Mouse (Mus musculus) ovary, adult 18-20 months (tissue): ENCODE measurements around the gene Sirt7.

Source experiments
- DNase-seq: peaks from one replicate; pipeline ENCODE4 v3.0.0; 2022; ENCODE audit warnings: low spot score, mixed read lengths

Sirt7 gene

DNA sequence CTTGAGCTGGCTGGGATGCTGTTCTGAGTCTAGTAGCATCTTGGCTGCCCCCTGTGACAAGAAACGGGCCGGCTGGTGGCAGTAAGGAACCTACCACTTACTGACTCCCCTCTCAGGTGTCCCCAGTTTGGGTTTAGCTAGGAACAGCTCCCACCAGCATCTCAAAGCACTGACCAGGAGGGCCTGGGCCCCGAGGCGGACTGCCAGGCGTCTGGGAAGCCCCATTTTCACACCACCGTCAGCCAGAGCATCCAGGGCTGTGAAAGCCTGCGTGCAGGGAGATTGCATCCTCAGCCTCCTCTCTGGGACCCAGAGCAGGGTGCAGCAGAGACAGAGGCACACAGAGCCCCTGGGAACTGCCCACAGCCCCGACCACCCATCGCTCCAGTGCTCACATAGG is 16.2 kb upstream of the Sirt7 start:
- DNase-seq: no peak

- no peak for DNase-seq
Measured at GRCm38 (mm10) chr11:120634810-120635209, 9.8 kb upstream of the Sirt7 start.

- peak; percentile 92 for DNase-seq
Measured at GRCm38 (mm10) chr11:120633520-120634343, 8.7 kb upstream of the Sirt7 start, which contains the start of gene Mafg. Mafg (minus strand) TSS chr11:120633600.

GRCm38 (mm10) chr11:120632559-120633519 is 7.8 kb upstream of the Sirt7 start:
- DNase-seq: peak; percentile 76

DNA sequence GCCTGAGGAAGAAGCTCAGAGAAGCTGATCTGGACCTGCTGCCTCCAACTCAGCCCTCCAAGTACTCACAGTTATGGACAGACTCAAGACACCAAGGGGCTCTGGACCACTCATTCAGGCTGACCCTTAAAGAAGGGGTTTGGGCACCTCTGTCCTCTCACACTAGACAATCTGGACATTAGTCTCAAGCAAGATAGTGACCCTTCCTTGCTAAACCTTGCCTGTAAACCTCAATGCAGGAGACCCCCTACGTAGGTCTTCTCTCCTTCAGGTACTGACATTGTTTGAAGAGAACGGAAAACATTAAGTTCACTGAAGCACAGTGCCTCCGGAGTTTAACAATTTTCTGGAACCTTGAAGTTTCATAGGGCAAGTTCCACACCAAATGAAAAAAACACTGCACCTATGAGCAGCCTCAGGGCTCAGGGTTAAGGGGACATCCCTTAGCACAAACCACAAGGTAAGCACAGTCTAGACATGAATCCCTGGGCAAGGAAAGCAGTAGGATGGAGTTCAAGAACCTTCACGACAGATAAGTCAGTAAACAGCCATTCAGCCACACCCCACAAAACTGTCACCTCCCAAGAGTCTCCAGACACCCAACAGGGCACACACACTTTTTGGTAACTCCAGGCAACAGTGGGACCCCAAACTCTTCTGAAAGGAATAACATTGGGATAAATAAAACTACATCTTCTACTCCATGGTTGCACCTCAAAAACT is 6.8 kb upstream of the Sirt7 start:
- no peak for DNase-seq

- DNase-seq: no peak
Measured at GRCm38 (mm10) chr11:120630881-120631725, 6.1 kb upstream of the Sirt7 start.

DNA sequence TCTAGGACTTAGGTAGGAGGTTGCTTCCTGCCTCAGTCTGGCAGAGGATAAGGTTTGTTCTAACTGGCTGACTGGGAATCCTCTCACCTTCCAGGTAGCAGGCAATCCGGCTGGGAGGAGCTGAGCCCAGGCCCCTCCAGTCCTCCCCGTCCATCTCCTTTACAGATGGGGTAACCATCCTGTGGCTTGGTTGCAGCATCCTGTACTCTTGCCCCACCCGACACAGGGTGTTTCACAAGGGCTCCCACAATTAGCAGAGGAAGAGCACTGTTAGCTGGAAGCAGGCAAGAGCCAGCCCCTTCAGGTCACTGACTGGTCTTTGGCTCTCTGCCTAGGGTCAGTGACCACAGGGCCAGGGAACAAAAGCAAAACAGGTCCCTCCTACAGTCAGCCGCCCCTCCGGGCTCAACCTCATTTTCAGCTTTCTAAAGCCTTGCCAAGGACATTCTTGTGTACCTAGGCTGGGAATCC is 5.4 kb upstream of the Sirt7 start:
- no peak for DNase-seq

DNA sequence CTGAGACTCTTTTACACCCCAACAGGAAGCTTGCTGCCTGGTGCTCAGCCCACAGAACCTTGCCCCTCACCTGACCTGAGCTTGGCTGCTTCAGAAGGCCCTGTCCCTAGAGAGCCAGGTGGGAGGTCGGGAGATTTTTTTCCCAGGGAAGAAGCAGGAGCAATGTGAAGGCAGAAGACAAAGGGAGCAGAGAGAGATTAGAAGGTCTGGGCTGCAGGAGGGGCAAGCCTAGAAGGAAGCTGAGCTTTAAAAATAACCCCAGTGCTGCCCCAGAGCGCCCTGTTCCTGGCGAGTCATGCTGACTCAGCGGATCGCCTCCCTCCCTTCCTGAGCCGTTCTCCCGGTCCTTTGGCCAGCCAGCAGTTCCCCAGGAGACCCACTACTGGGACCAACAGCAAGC is 4.9 kb upstream of the Sirt7 start:
- DNase-seq: no peak

GRCm38 (mm10) chr11:120629341-120629730 is 4.3 kb upstream of the Sirt7 start:
- DNase-seq: no peak

GRCm38 (mm10) chr11:120628601-120629340 is 3.7 kb upstream of the Sirt7 start:
- DNase-seq: no peak

DNA sequence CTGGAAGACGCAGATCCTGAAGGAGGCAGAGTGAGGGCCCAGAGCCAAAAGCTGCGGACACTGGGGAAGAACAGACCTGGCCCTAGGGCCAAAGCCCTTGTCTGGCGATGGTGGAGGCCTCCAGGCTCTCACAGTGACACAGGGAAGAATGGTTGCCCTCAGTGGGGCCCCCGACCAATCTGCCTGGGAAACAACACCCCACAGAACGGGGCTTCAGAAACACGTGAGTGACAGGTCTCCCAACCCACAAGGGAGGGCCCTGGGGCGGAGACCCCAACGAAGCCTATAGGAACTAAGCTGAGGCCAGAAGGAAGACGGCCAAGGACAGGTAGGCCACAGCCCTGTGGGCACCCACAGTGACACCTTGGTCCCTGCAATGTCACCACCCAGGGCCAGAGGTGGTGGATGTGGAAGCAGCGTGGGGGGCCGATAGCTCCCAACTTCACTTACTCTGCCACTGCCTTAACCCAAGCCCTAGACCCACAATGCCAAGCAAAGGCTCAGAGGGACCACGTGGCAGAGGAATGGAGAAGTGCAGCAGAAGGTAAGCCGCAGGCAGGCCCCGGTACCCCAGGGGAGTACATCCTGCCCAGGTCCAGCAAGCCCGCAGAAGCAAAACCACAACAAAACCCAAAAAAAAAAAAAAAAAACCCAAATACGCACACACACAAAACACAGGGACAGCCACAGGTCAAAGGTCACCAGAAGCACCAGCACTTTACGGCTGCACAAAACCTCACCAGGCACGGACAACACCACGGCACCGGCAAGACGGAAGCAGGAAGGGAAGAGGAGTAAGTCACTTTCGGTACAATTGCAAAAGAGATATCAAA is 2.6 kb upstream of the Sirt7 start:
- no peak for DNase-seq

GRCm38 (mm10) chr11:120626785-120627467 is 1.9 kb upstream of the Sirt7 start:
- DNase-seq: no peak

GRCm38 (mm10) chr11:120624680-120625111 is 344 bp downstream of the Sirt7 start:
- DNase-seq: peak; percentile 72

DNA sequence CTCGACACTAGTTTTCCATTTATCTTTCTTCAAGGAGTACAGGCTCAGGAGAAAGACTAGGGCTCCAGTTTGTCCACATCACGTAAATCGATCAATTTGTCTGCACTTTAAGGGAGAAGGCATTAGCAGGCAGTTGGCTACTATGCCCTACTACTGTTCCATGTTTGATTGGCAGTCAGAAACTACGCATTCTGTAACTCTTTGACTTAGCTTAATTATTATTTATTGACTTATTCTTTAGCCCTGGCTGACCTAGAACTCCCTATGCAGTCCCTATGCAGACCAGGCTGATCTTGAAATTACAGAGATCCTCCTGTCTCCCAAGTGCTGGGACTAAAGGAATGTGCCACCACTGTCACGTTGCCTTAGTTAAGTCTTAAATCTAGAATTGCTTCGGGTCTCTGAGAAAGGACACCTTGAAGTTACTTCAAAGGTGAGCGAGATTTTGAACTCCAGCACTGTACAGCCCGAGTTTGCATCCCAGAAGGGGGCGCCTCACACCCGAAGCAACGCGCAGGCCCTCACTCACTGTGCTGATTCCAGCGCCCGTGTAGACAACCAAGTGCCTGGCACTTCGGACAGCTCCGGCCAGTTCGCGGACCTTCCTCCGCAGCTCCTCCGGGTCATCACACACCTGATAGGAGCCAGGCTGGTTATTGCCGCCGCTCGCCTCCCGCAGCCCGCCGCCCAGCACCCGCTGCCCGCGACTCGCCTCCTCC is 920 bp downstream of the Sirt7 start:
- DNase-seq: no peak

DNA sequence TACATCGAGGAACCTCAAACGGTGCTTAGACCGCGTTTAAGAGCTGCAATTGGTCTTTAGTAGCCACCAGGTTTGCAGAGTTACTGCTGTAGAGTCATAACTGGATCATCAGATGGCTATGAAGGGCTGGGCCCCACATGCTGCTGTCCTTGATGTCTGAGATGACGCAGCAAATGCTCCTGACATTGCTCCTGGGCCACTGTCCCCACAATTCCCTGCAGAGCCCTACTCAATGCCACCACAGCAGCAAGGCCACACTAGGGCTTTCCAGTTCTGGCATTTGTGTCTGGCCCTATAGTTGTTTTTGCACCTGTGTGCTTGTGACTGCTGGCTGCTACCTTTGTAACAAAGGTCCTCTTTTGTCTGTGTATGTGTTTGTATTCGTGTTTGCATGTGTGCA is 2.2 kb downstream of the Sirt7 start:
- no peak for DNase-seq

- DNase-seq: no peak
Measured at GRCm38 (mm10) chr11:120620195-120620594, 4.8 kb downstream of the Sirt7 start.

DNA sequence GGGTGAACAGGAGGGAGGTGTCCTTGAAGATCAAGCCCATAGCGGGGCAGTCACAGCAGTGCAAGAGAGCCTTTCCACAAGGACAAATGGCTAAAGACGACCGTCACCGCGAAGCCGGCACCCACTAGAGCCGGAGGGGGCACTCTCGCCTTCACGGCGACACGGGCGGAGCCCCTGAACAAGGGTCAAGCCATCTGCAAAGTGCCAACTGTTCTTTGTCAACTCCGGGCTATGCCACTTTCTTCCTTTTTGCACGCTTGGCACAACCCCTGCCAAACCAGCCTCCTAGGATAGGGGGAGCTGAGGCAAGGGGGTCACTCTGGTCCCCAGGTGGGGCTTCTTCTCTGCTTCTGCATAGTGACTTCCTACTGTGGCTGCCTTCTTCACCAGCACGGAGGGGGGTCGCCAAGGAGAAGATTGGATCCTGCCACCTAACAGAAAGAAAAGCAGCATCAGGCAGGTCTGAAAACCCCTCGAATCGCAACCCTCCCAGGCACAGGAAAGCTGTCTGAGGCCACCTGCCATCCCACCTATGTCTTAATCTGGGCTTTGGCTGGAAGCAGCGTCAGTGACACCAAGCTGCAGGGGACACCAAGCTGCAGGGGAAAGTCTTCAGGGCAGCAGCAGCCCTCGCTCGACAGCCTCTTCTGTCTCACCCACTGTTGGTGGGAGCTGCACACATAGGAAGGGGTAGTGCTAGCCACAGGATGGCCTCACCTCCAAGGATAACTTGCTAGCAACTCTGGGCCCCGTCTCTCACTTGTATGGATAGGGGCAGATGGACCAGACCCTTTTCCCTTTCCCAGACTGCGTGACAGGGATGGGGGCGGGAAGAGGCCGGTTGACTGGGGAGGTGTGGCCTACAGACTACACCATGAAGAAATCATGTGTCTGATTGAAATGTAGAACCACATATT is 6.2 kb downstream of the Sirt7 start:
- no peak for DNase-seq
